In genomic region chr8:120368191-120368590, GRCm38 (mm10) we compare ENCODE assay signal across 7 mouse cellular contexts.
DNase-seq lines count a peak whose midpoint lies in the region; ATAC-seq and TF ChIP-seq lines count a peak whose summit lies in the region.
"Not testable (repeated sequence)": the region's sequence is repeated elsewhere in the genome, so short reads cannot be mapped to it uniquely, and the experiment has no call there.

No protein-coding gene starts in this region.

- not testable (repeated sequence) for H3K79me2 ChIP-seq in heart, adult 2 months (replicated peaks; ENCODE audit: control insufficient read depth, insufficient read depth, low read length); myocyte (ENCODE audit: control insufficient read depth, insufficient read depth)

- not testable (repeated sequence) for H3K9me3 ChIP-seq in embryonic facial prominence, embryonic 14.5 days (ENCODE audit: control insufficient read depth, low read length); hindbrain, embryonic 10.5 days; intestine, postnatal 0 days (ENCODE audit: control insufficient read depth); limb, embryonic 14.5 days (ENCODE audit: control insufficient read depth, low read length); lung, embryonic 14.5 days (ENCODE audit: low read depth, low read length)

- H3K4me3 ChIP-seq in embryonic facial prominence, embryonic 14.5 days (ENCODE audit: low read depth, low read length); heart, adult 2 months; hindbrain, embryonic 10.5 days; intestine, postnatal 0 days (ENCODE audit: low read depth, low read length); limb, embryonic 14.5 days (replicated peaks; ENCODE audit: low read length); lung, embryonic 14.5 days (ENCODE audit: low read depth, low read length); myocyte: not testable (repeated sequence)

- DNase-seq in embryonic facial prominence, embryonic 14.5 days (ENCODE audit: low spot score); heart, adult 2 months; hindbrain, embryonic 10.5 days (ENCODE audit: low spot score); limb, embryonic 14.5 days (ENCODE audit: low spot score); lung, embryonic 14.5 days: not testable (repeated sequence)

- H3K36me3 ChIP-seq in embryonic facial prominence, embryonic 14.5 days (ENCODE audit: control insufficient read depth, insufficient read depth, low read length); heart, adult 2 months (ENCODE audit: control insufficient read depth, insufficient read depth, low read length); hindbrain, embryonic 10.5 days; intestine, postnatal 0 days (ENCODE audit: control insufficient read depth, insufficient read depth); limb, embryonic 14.5 days (ENCODE audit: control insufficient read depth, insufficient read depth, low read length); lung, embryonic 14.5 days (ENCODE audit: insufficient read depth); myocyte (ENCODE audit: control insufficient read depth, insufficient read depth): not testable (repeated sequence)

- peak overlapping the region; percentile 16; the same call in 1 of the 2 replicates for H3K27ac ChIP-seq in embryonic facial prominence, embryonic 14.5 days (replicated peaks; ENCODE audit: low read depth, low read length)
- H3K27ac ChIP-seq in heart, adult 2 months, result peak overlapping the region; percentile 70
- peak overlapping the region; percentile 82 for H3K27ac ChIP-seq in hindbrain, embryonic 10.5 days
- peak overlapping the region; percentile 1; the same call in 1 of the 2 replicates for H3K27ac ChIP-seq in intestine, postnatal 0 days (ENCODE audit: low read depth, low read length)
- peak overlapping the region; percentile 38; the same call in 1 of the 2 replicates for H3K27ac ChIP-seq in limb, embryonic 14.5 days (replicated peaks; ENCODE audit: low read depth, low read length)
- peak overlapping the region; percentile 67 for H3K27ac ChIP-seq in lung, embryonic 14.5 days (ENCODE audit: low read depth)

- H3ac ChIP-seq in myocyte (ENCODE audit: control insufficient read depth, insufficient read length), result not testable (repeated sequence)

- not testable (repeated sequence) for H3K9ac ChIP-seq in embryonic facial prominence, embryonic 14.5 days (ENCODE audit: low read depth, low read length); heart, adult 2 months (ENCODE audit: low read depth, low read length); intestine, postnatal 0 days (ENCODE audit: low read depth, low read length); limb, embryonic 14.5 days (ENCODE audit: low read depth, low read length, severe bottlenecking); lung, embryonic 14.5 days

- 0 out of 2 replicates have a peak overlapping the region, but pooled peaks have one; percentile 36 for H3K4me2 ChIP-seq in embryonic facial prominence, embryonic 14.5 days (ENCODE audit: low read depth, low read length)
- H3K4me2 ChIP-seq in intestine, postnatal 0 days (replicated peaks; ENCODE audit: low read depth); limb, embryonic 14.5 days (replicated peaks; ENCODE audit: low read depth, low read length, severe bottlenecking); lung, embryonic 14.5 days: not testable (repeated sequence)
- H3K4me2 ChIP-seq in myocyte (ENCODE audit: low read depth), result peak overlapping the region; percentile 69

- 65% methylated on average over 1 of the region's 1 CpGs for WGBS in embryonic facial prominence, embryonic 14.5 days
- WGBS in heart, adult 2 months, result 87% methylated on average over 1 of the region's 1 CpGs
- WGBS in hindbrain, embryonic 10.5 days, result 78% methylated on average over 1 of the region's 1 CpGs
- 70% methylated on average over 1 of the region's 1 CpGs for WGBS in intestine, postnatal 0 days
- WGBS in limb, embryonic 14.5 days, result 69% methylated on average over 1 of the region's 1 CpGs
- WGBS in lung, embryonic 14.5 days, result 54% methylated on average over 1 of the region's 1 CpGs

- not testable (repeated sequence) for H3K27me3 ChIP-seq in embryonic facial prominence, embryonic 14.5 days (replicated peaks; ENCODE audit: control insufficient read depth, insufficient read depth, low read length); heart, adult 2 months (ENCODE audit: control insufficient read depth, insufficient read depth, low read length); intestine, postnatal 0 days (replicated peaks; ENCODE audit: control insufficient read depth, insufficient read depth, low read length); limb, embryonic 14.5 days (ENCODE audit: control insufficient read depth, insufficient read depth, low read length); lung, embryonic 14.5 days (ENCODE audit: insufficient read depth, low read length); myocyte (ENCODE audit: control insufficient read depth, insufficient read depth, insufficient read length)
- H3K27me3 ChIP-seq in hindbrain, embryonic 10.5 days (ENCODE audit: insufficient read depth, poor library complexity, severe bottlenecking), result peaks cover 24% of the 10 kb centered on the region

- ATAC-seq in embryonic facial prominence, embryonic 14.5 days (ENCODE audit: low read depth); intestine, postnatal 0 days; limb, embryonic 14.5 days (ENCODE audit: low FRiP score, low read depth); lung, embryonic 14.5 days (ENCODE audit: insufficient read depth): not testable (repeated sequence)

- TF ChIP-seq POLR2A in heart, adult 2 months (IDR thresholded peaks at IDR 0.05; ENCODE audit: insufficient read depth, low read depth, low read length); limb, embryonic 14.5 days (IDR thresholded peaks at IDR 0.05; ENCODE audit: borderline replicate concordance, extremely low read depth, insufficient read depth, insufficient read length); myocyte (IDR thresholded peaks at IDR 0.05; ENCODE audit: insufficient read length, low read depth): not testable (repeated sequence)

- H3K4me1 ChIP-seq in embryonic facial prominence, embryonic 14.5 days (ENCODE audit: control insufficient read depth, insufficient read depth, low read length), result peaks cover 20% of the 10 kb centered on the region
- H3K4me1 ChIP-seq in heart, adult 2 months (ENCODE audit: control insufficient read depth, insufficient read depth, low read length), result peaks cover 47% of the 10 kb centered on the region
- peaks cover 97% of the 10 kb centered on the region for H3K4me1 ChIP-seq in hindbrain, embryonic 10.5 days (replicated peaks)
- peaks cover 25% of the 10 kb centered on the region; the same call in 1 of the 2 replicates for H3K4me1 ChIP-seq in intestine, postnatal 0 days (replicated peaks; ENCODE audit: control insufficient read depth, insufficient read depth, low read length)
- peaks cover 19% of the 10 kb centered on the region for H3K4me1 ChIP-seq in limb, embryonic 14.5 days (ENCODE audit: control insufficient read depth, insufficient read depth, low read length)
- H3K4me1 ChIP-seq in lung, embryonic 14.5 days (ENCODE audit: insufficient read depth), result peaks cover 20% of the 10 kb centered on the region

- TF ChIP-seq EP300 in heart, adult 2 months (IDR thresholded peaks at IDR 0.05; ENCODE audit: insufficient read depth, low read depth, low read length), result not testable (repeated sequence)

- TF ChIP-seq CTCF in heart, adult 2 months (IDR thresholded peaks at IDR 0.05); intestine, postnatal 0 days (IDR thresholded peaks at IDR 0.05; ENCODE audit: low read depth); lung, embryonic 14.5 days (IDR thresholded peaks at IDR 0.05; ENCODE audit: low read depth): not testable (repeated sequence)

- intact Hi-C loops in heart, adult 2 months (cut with DNase I), result loop anchor here (5.0 kb wide), 1 partner anchor 49 kb away; no protein-coding TSS in a partner anchor

Comparison
In these comparisons a context has a peak if more than half of its experiments do, and no peak if none do; other contexts are left out.
1. H3K27ac ChIP-seq: peak in every context shown above with its lines; median percentile 82 in hindbrain, embryonic 10.5 days; 70 in heart, adult 2 months; 67 in lung, embryonic 14.5 days; 38 in limb, embryonic 14.5 days; 16 in embryonic facial prominence, embryonic 14.5 days; 1 in intestine, postnatal 0 days.